Mouse (Mus musculus) CH12.LX (cell line): ENCODE data around the gene Gmpr. TPM values are rescaled to one million over a fixed set of nuclear protein-coding genes. Genes with fewer than 3 reads are reported as not detected.

Experiments
- DNase-seq: peaks from one replicate; pipeline ENCODE4 v3.0.0-alpha.2; 2013; ENCODE audit errors: extremely low read depth
- H3K27ac ChIP-seq: 2 replicates; pipeline ENCODE4 v1.5.1; 2012; ENCODE audit warnings: low read depth, mild to moderate bottlenecking, control low read depth, moderate library complexity; ENCODE audit not compliant: insufficient read depth
- H3K27me3 ChIP-seq: replicated peaks from 2 replicates; pipeline ENCODE3; 2012; ENCODE audit warnings: inconsistent platforms
- H3K36me3 ChIP-seq, 2 experiments: replicated peaks in 1 of 2; 2 replicates each; pipeline versions ENCODE3 to v1.6.1; 2012; ENCODE audit warnings: inconsistent platforms in 1 of 2, low read length in 1 of 2, mild to moderate bottlenecking in 1 of 2, mixed read lengths in 1 of 2, moderate library complexity in 1 of 2; ENCODE audit not compliant: control insufficient read depth in 1 of 2, insufficient read depth in 1 of 2
- H3K4me1 ChIP-seq, 2 experiments: 2 replicates each; pipeline ENCODE4 v1.6.1; 2012; ENCODE audit warnings: inconsistent platforms in 1 of 2, moderate library complexity in 1 of 2; ENCODE audit not compliant: insufficient read depth in 2 of 2, control insufficient read depth in 1 of 2
- H3K4me2 ChIP-seq: 2 replicates; pipeline ENCODE4 v1.6.1; 2012; ENCODE audit warnings: low read depth, mild to moderate bottlenecking, control low read depth; ENCODE audit not compliant: poor library complexity, insufficient read depth, severe bottlenecking
- H3K4me3 ChIP-seq, 3 experiments: fragments of 150-350 bp in 1 of 3; sonication (generic) in 1 of 3; replicated peaks in 1 of 3; 2 replicates each; pipeline versions ENCODE3 to v1.5.1; 2011 to 2012; ENCODE audit warnings: low read depth in 2 of 3, low read length in 2 of 3, mild to moderate bottlenecking in 2 of 3, moderate library complexity in 2 of 3, control low read depth in 1 of 3, improper control_type of control experiment in 1 of 3, inconsistent platforms in 1 of 3, mixed read lengths in 1 of 3; ENCODE audit not compliant: poor library complexity in 1 of 3
- H3K79me2 ChIP-seq: replicated peaks from 2 replicates; pipeline ENCODE4 v1.6.1; 2012; ENCODE audit warnings: mild to moderate bottlenecking, moderate library complexity; ENCODE audit not compliant: control insufficient read depth, poor library complexity, insufficient read depth, severe bottlenecking; ENCODE audit errors: extremely low read depth
- H3K9ac ChIP-seq: 2 replicates; pipeline ENCODE4 v1.6.1; 2012; ENCODE audit warnings: low read depth, mild to moderate bottlenecking, control low read depth, moderate library complexity; ENCODE audit not compliant: insufficient read depth
- H3K9me3 ChIP-seq: replicated peaks from 2 replicates; pipeline ENCODE3; 2012; ENCODE audit warnings: low read length, inconsistent platforms, mixed read lengths
- BHLHE40 ChIP-seq: IDR thresholded peaks from 2 replicates; pipeline ENCODE4 v1.6.1; 2011; ENCODE audit warnings: mild to moderate bottlenecking, low read depth, low read length, improper control_type of control experiment
- CHD2 ChIP-seq: IDR thresholded peaks from 2 replicates; pipeline ENCODE4 v1.6.1; 2011; ENCODE audit warnings: low read length, improper control_type of control experiment
- ELF1 ChIP-seq: IDR thresholded peaks from 2 replicates; pipeline ENCODE4 v1.6.1; 2014; ENCODE audit warnings: low read depth, mild to moderate bottlenecking, inconsistent platforms, low read length, improper control_type of control experiment
- EP300 ChIP-seq: IDR thresholded peaks from 2 replicates; pipeline ENCODE4 v1.6.1; 2011; ENCODE audit warnings: low read length, improper control_type of control experiment
- ETS1 ChIP-seq: conservative IDR thresholded peaks from 2 replicates; pipeline ENCODE4 v1.6.1; 2012; ENCODE audit warnings: low read depth, mild to moderate bottlenecking, inconsistent platforms, low read length, improper control_type of control experiment, moderate library complexity
- IRF4 ChIP-seq: IDR thresholded peaks from 2 replicates; pipeline ENCODE4 v1.6.1; 2014; ENCODE audit warnings: low read depth, mild to moderate bottlenecking, inconsistent platforms, low read length, improper control_type of control experiment
- JUN ChIP-seq: IDR thresholded peaks from 2 replicates; pipeline ENCODE4 v1.6.1; 2011; ENCODE audit warnings: low read depth, mild to moderate bottlenecking, low read length, improper control_type of control experiment, moderate library complexity; ENCODE audit not compliant: insufficient read depth
- NELFE ChIP-seq: IDR thresholded peaks from 2 replicates; pipeline ENCODE4 v1.6.1; 2011; ENCODE audit warnings: low read depth, low read length, improper control_type of control experiment
- NRF1 ChIP-seq: IDR thresholded peaks from 2 replicates; pipeline ENCODE4 v1.6.1; 2014; ENCODE audit warnings: low read depth, mild to moderate bottlenecking, inconsistent platforms, low read length, improper control_type of control experiment, moderate library complexity
- PAX5 ChIP-seq: IDR thresholded peaks from 2 replicates; pipeline ENCODE4 v1.6.1; 2012; ENCODE audit warnings: low read length, inconsistent platforms, mixed read lengths
- POLR2A ChIP-seq: IDR thresholded peaks from 2 replicates; pipeline ENCODE4 v1.6.1; 2011; ENCODE audit warnings: low read depth, mild to moderate bottlenecking, improper control_type of control experiment, low read length
- POLR2AphosphoS2 ChIP-seq: IDR thresholded peaks from 2 replicates; pipeline ENCODE4 v1.6.1; 2011; ENCODE audit warnings: low read depth, low read length, improper control_type of control experiment
- RAD21 ChIP-seq: IDR thresholded peaks from 2 replicates; pipeline ENCODE4 v1.6.1; 2011; ENCODE audit warnings: low read depth, mild to moderate bottlenecking, low read length, improper control_type of control experiment, moderate library complexity
- RCOR1 ChIP-seq: conservative IDR thresholded peaks from 2 replicates; pipeline ENCODE4 v1.6.1; 2012; ENCODE audit warnings: low read depth, mild to moderate bottlenecking, inconsistent platforms, low read length, improper control_type of control experiment
- SIN3A ChIP-seq: IDR thresholded peaks from 2 replicates; pipeline ENCODE4 v1.6.1; 2012; ENCODE audit warnings: low read length, improper control_type of control experiment, inconsistent platforms
- TBP ChIP-seq: conservative IDR thresholded peaks from 2 replicates; pipeline ENCODE4 v1.6.1; 2011; ENCODE audit warnings: low read depth, low read length, improper control_type of control experiment
- TCF12 ChIP-seq: IDR thresholded peaks from 2 replicates; pipeline ENCODE4 v1.6.1; 2014; ENCODE audit warnings: low read depth, mild to moderate bottlenecking, inconsistent platforms, low read length, improper control_type of control experiment
- USF2 ChIP-seq: conservative IDR thresholded peaks from 2 replicates; pipeline ENCODE4 v1.6.1; 2011; ENCODE audit warnings: low read depth, low read length, improper control_type of control experiment
- ZMIZ1 ChIP-seq: IDR thresholded peaks from 2 replicates; pipeline ENCODE4 v1.6.1; 2012; ENCODE audit warnings: low read depth, mild to moderate bottlenecking, inconsistent platforms, low read length, improper control_type of control experiment
- ZNF384 ChIP-seq: IDR thresholded peaks from 2 replicates; pipeline ENCODE4 v1.6.1; 2012; ENCODE audit warnings: low read depth, low read length, improper control_type of control experiment, inconsistent platforms
- dilution Hi-C: fragments of 300-500 bp; cut with MboI; formaldehyde crosslinking; loops from 2 replicates; pipeline ENCODE4 v1.14.3; 2020; ENCODE audit warnings: low sequenced_read_pairs; ENCODE audit not compliant: extremely low pct_unique_long_range_greater_than_20kb, extremely low pct_ligation_motif_present
- in situ Hi-C: fragments of 300-500 bp; cut with MboI; formaldehyde crosslinking; loops from 3 replicates; pipeline ENCODE4 v1.14.3; 2019; ENCODE audit warnings: low sequenced_read_pairs, low pct_ligation_motif_present, low pct_unique_long_range_greater_than_20kb, mixed read lengths
- polyA plus RNA-seq: library from polyadenylated mRNA; unstranded; fragments of >175 nt; gene quantifications from 2 replicates; pipeline ENCODE4 v1.2.1, GENCODE M21; 2012; ENCODE audit warnings: low read depth; ENCODE audit not compliant: insufficient read length
- total RNA-seq, 2 experiments: library from RNA; depleted of rRNA; stranded (reverse); fragments of 300-350 nt in 1 of 2; fragments of >200 nt in 1 of 2; gene quantifications; 2 replicates each; pipeline ENCODE4 v1.2.3; 2012 to 2014

Gmpr gene
- total and polyA plus RNA-seq, 3 experiments: 0.55 to 2.2 (median 1.0) TPM

DNA sequence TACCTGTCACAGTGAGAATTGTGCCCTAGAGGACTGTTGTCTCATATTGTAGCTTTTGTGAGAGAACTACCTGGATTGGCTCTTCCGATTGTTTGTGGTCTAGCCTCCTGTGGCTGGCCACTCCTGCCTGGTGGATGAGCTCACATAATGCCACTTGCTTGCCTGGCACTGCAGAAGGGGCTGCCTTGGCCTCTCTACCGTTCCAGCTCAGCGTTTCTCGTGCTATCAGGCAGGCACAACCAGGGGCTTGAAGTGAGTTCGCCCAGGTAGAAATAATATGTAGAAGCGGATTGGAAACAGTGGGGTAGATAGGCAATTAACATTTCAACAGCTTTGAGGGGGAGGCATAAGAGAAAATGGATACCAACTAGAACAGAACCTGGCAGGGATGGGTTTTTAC is 2.1 kb downstream of the Gmpr start:
- no peak overlapping the region for H3K9ac ChIP-seq

DNA sequence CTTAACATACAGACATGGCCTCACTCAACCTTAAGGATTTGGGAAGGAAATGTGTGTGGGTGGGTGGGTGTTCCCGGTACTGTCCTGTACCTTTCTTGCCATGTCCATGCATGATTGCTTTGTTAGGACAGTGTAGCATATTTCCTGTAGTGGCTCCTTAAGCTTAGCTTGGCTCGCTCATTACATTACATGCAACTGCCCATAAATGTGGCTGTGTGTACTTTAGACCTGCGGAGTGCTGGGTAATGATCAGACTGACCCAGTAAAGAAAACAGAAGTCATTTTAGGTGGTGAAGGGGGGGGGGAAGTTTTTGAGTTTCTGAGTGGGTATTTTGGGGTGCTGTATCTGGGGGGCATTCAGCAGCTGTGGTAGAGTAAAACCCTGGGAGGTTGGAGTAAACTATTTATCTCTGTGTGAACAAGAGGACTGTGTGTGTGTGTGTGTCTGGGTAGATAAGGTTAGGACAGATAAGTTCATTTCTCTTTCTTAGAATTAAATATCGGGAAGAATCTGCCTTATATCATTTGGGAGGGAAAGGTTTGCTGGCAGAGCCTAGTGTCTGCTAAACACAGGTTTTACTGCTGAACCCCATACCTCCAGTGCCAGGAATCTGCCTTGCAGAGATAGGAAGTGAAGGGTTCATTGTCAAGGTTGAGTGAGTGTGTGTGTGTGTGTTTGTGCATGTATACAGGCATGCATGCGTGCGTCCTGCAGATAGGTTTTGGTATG is 4.6 kb downstream of the Gmpr start:
- no peak overlapping the region for H3K4me2 ChIP-seq
- in situ Hi-C loops (no loop called here), dilution Hi-C loops (no loop called here)
- H3K9ac ChIP-seq: no peak overlapping the region
- peaks cover 0 to 4% of the 10 kb centered on the region in 2 experiments; a peak in 2 of 4 replicates for H3K4me1 ChIP-seq
- no peak overlapping the region for H3K4me3 ChIP-seq
- peaks cover 4% of the 10 kb centered on the region for H3K27me3 ChIP-seq
- no peaks in the 10 kb centered on the region for H3K9me3 ChIP-seq
- H3K36me3 ChIP-seq: no peaks in the 10 kb centered on the region
- TF ChIP-seq CHD2: no peak
- TF ChIP-seq NRF1: no peak
- no peak for TF ChIP-seq ZMIZ1
- no peak for TF ChIP-seq POLR2A
- TF ChIP-seq IRF4: no peak
- no peak for TF ChIP-seq ETS1
- TF ChIP-seq PAX5: no peak
- no peak for TF ChIP-seq USF2
- no peak for TF ChIP-seq RAD21
- DNase-seq: no peak
- no peaks in the 10 kb centered on the region for H3K79me2 ChIP-seq
- H3K27ac ChIP-seq: no peak overlapping the region

More for the DNA sequence above, 2.1 kb downstream of the Gmpr start:
- no peak for TF ChIP-seq SIN3A
- TF ChIP-seq JUN: no peak
- TF ChIP-seq TCF12: no peak
- Histone ChIP-seq H3K9me3 (no peaks in the 10 kb centered on the region), H3K4me3 (no peak overlapping the region), H3K4me2 (no peak overlapping the region), H3K79me2 (no peaks in the 10 kb centered on the region), H3K27ac (no peak overlapping the region), H3K36me3 (no peaks in the 10 kb centered on the region), H3K4me1 (peaks cover 0 to 4% of the 10 kb centered on the region in 2 experiments; a peak in 2 of 4 replicates), H3K27me3 (peaks cover 6% of the 10 kb centered on the region)
- dilution Hi-C loops (no loop called here), in situ Hi-C loops (no loop called here)
- DNase-seq: no peak

DNA sequence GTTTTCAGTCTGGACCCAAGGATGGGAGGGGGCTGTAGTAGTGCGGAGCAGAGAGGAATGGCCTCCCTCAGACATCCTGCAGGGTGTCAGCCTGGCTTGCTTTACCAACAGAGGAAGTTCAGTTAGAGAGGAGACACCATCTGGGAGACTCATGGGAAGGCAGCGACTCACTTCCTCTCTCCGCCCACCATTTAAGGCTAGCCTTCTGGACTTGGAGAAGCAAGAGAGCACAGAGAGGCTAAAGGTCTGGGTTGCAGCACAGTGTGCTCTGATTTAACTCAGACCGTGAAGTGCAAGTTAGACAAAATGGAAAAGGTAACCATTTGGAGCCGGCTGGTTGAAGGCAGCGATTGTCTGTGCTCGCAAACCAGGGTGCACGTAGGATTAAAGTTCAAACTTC is 5.3 kb downstream of the Gmpr start:
- TF ChIP-seq CHD2: no peak
- TF ChIP-seq POLR2AphosphoS2: no peak
- TF ChIP-seq TBP: no peak
- TF ChIP-seq BHLHE40: no peak
- TF ChIP-seq ELF1: no peak
- no peak for TF ChIP-seq ZNF384
- no peak for TF ChIP-seq NELFE
- no peak for TF ChIP-seq EP300
- no peak for TF ChIP-seq POLR2A
- TF ChIP-seq ETS1: no peak
- no peak for TF ChIP-seq ZMIZ1
- TF ChIP-seq RCOR1: no peak
- in situ Hi-C loops: no loop called here
- Histone ChIP-seq H3K79me2 (no peaks in the 10 kb centered on the region), H3K4me2 (no peak overlapping the region), H3K36me3 (no peaks in the 10 kb centered on the region), H3K27me3 (peaks cover 4% of the 10 kb centered on the region), H3K9me3 (no peaks in the 10 kb centered on the region), H3K27ac (no peak overlapping the region), H3K9ac (no peak overlapping the region), H3K4me1 (peaks cover 0 to 4% of the 10 kb centered on the region in 2 experiments; a peak in 2 of 4 replicates), H3K4me3 (no peak overlapping the region)
- dilution Hi-C loops: no loop called here
- no peak for DNase-seq
